Comparison of ENCODE assay signal across 38 mouse cellular contexts in the genomic region with DNA sequence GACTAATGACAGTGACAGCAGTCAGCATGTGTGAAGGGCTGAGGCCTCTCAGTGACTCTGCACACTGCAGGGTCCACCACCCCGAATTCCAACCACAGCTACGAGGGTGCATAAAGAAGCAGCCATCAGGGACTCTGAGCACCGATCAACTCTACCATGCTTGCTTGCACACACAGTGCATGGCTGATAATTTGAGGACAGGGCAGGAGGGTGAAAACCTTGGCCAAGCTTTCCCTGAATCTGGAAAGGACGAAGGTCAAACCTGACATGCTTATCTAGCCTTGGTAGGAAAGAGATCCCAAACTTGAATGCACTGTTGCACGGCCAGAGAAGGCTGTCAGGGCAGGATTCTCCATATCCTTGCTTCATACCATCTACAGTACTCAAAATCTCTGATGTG. TPM values are rescaled to one million over a fixed set of nuclear protein-coding genes. Genes with fewer than 3 reads are reported as not detected.
DNase-seq lines count a peak whose midpoint lies in the region; ATAC-seq and TF ChIP-seq lines count a peak whose summit lies in the region.
"Had no signal": no experiment of that assay in that cellular context is flagged by ENCODE, and none has a peak within 500 bp of the region (broad histone marks: within the 10 kb centered on the region; RNA-seq: fewer than 3 reads in every experiment).

No protein-coding gene starts in this region.

- H3K9me3 ChIP-seq in forebrain, embryonic 11.5 days (ENCODE audit: control insufficient read depth, low read length): no peaks in the 10 kb centered on the region
- H3K9me3 ChIP-seq in forebrain, embryonic 15.5 days: no peaks in the 10 kb centered on the region
- H3K9me3 ChIP-seq: embryonic facial prominence, embryonic 10.5 days; embryonic facial prominence, embryonic 13.5 days; forebrain, embryonic 13.5 days; G1E; hindbrain, embryonic 10.5 days; hindbrain, embryonic 13.5 days; intestine, embryonic 15.5 days had no signal

- no peak for TF ChIP-seq CTCF in kidney, adult 2 months (conservative IDR thresholded peaks at IDR 0.05; ENCODE audit: insufficient read depth, insufficient read length, low read depth, low read length)

- H3K27ac ChIP-seq in forebrain, embryonic 11.5 days (ENCODE audit: low read depth, low read length): no peak overlapping the region
- no peak overlapping the region for H3K27ac ChIP-seq in forebrain, embryonic 15.5 days (replicated peaks)
- H3K27ac ChIP-seq in kidney, adult 2 months (ENCODE audit: insufficient read depth, low read depth, low read length): no peak overlapping the region
- H3K27ac ChIP-seq: embryonic facial prominence, embryonic 10.5 days; embryonic facial prominence, embryonic 13.5 days; forebrain, embryonic 13.5 days; gastrocnemius, adult 2 months; hindbrain, embryonic 10.5 days; hindbrain, embryonic 13.5 days; intestine, embryonic 15.5 days had no signal

- peak; percentile 39 for DNase-seq in adrenal gland, adult 8-10 months
- DNase-seq in adrenal gland, postnatal 10 days: no peak
- peak; percentile 16 for DNase-seq in forebrain, embryonic 11.5 days (ENCODE audit: low spot score)
- DNase-seq in kidney, adult 2 months: peak; percentile 21
- DNase-seq in kidney, postnatal 10 days: no peak
- peak; percentile 33 for DNase-seq in ovary, adult 18-20 months (ENCODE audit: low spot score)
- no peak for DNase-seq in ovary, postnatal 14 days (ENCODE audit: low spot score)
- DNase-seq: B cell, adult 2 months; cerebellum, adult 11-12 months; cerebellum, adult 8-10 months; cerebellum, postnatal 10 days; cerebellum, postnatal 36 days; embryo, embryonic 11 days; forebrain, postnatal 0 days; gastrocnemius, adult 2 months; gastrocnemius, postnatal 14 days; heart, adult 18-20 months; kidney, adult 11 months had no signal

- no peak overlapping the region for H3K4me2 ChIP-seq in forebrain, embryonic 11.5 days (ENCODE audit: low read depth, low read length, severe bottlenecking)
- no peak overlapping the region for H3K4me2 ChIP-seq in forebrain, embryonic 15.5 days (replicated peaks)
- H3K4me2 ChIP-seq: embryonic facial prominence, embryonic 13.5 days; forebrain, embryonic 13.5 days; heart, embryonic 11.5 days; hindbrain, embryonic 13.5 days; intestine, embryonic 15.5 days had no signal

- H3K4me3 ChIP-seq in forebrain, embryonic 11.5 days (ENCODE audit: low read depth, low read length): no peak overlapping the region
- H3K4me3 ChIP-seq in forebrain, embryonic 15.5 days: no peak overlapping the region
- H3K4me3 ChIP-seq in kidney, adult 2 months (ENCODE audit: insufficient read depth, low read depth, low read length): no peak overlapping the region
- H3K4me3 ChIP-seq: embryonic facial prominence, embryonic 10.5 days; embryonic facial prominence, embryonic 13.5 days; erythroblast, embryonic 14.5 days; forebrain, embryonic 13.5 days; gastrocnemius, adult 2 months; hindbrain, embryonic 10.5 days; hindbrain, embryonic 13.5 days; intestine, embryonic 15.5 days had no signal

- no peaks in the 10 kb centered on the region for H3K4me1 ChIP-seq in forebrain, embryonic 11.5 days (replicated peaks; ENCODE audit: control insufficient read depth, insufficient read depth, low read length)
- H3K4me1 ChIP-seq in forebrain, embryonic 15.5 days: no peaks in the 10 kb centered on the region
- no peaks in the 10 kb centered on the region for H3K4me1 ChIP-seq in kidney, adult 2 months (ENCODE audit: control insufficient read depth, insufficient read depth, low read length)
- H3K4me1 ChIP-seq: embryonic facial prominence, embryonic 10.5 days; embryonic facial prominence, embryonic 13.5 days; forebrain, embryonic 13.5 days; hindbrain, embryonic 10.5 days; hindbrain, embryonic 13.5 days; intestine, embryonic 15.5 days had no signal

- H3K9ac ChIP-seq in forebrain, embryonic 11.5 days (ENCODE audit: low read length): no peak overlapping the region
- H3K9ac ChIP-seq in forebrain, embryonic 15.5 days (replicated peaks): no peak overlapping the region
- H3K9ac ChIP-seq: embryonic facial prominence, embryonic 13.5 days; forebrain, embryonic 13.5 days; forebrain, postnatal 0 days; hindbrain, embryonic 13.5 days; intestine, embryonic 15.5 days had no signal

- no peak for ATAC-seq in forebrain, embryonic 11.5 days (replicated peaks; ENCODE audit: low FRiP score)
- ATAC-seq in forebrain, embryonic 15.5 days (replicated peaks): no peak
- ATAC-seq: forebrain, embryonic 13.5 days; forebrain, postnatal 0 days; hindbrain, embryonic 16.5 days; intestine, embryonic 15.5 days; Patski had no signal

- H3K27me3 ChIP-seq in forebrain, embryonic 11.5 days (ENCODE audit: control insufficient read depth, insufficient read depth, low read length): no peaks in the 10 kb centered on the region
- no peaks in the 10 kb centered on the region for H3K27me3 ChIP-seq in forebrain, embryonic 15.5 days
- no peaks in the 10 kb centered on the region for H3K27me3 ChIP-seq in kidney, adult 2 months (replicated peaks; ENCODE audit: control insufficient read depth, insufficient read depth, low read length)
- H3K27me3 ChIP-seq: embryonic facial prominence, embryonic 13.5 days; forebrain, embryonic 13.5 days; hindbrain, embryonic 13.5 days; intestine, embryonic 15.5 days; Patski had no signal

- no peak for TF ChIP-seq POLR2A in kidney, adult 2 months (IDR thresholded peaks at IDR 0.05; ENCODE audit: low read depth, low read length)

- no peaks in the 10 kb centered on the region for H3K36me3 ChIP-seq in forebrain, embryonic 11.5 days (ENCODE audit: control insufficient read depth, insufficient read depth, low read length)
- no peaks in the 10 kb centered on the region for H3K36me3 ChIP-seq in forebrain, embryonic 15.5 days
- no peaks in the 10 kb centered on the region for H3K36me3 ChIP-seq in kidney, adult 2 months (ENCODE audit: control insufficient read depth, insufficient read depth, low read length)
- H3K36me3 ChIP-seq: embryonic facial prominence, embryonic 10.5 days; embryonic facial prominence, embryonic 13.5 days; G1E; hindbrain, embryonic 10.5 days; hindbrain, embryonic 13.5 days; intestine, embryonic 15.5 days had no signal

- WGBS in forebrain, embryonic 11.5 days: 87% methylated on average over 5 of the region's 5 CpGs
- 85% methylated on average over 5 of the region's 5 CpGs for WGBS in forebrain, embryonic 15.5 days
- 67% methylated on average over 5 of the region's 5 CpGs for WGBS in kidney, adult 2 months

RNA-seq across cellular contexts. Expression of gene Doxl2, which starts 21.5 kb away (rescaled TPM):
- total RNA-seq in adrenal gland, adult 8-10 months (2022): under 1 TPM in 1 of 4 experiments, not detected in 3; 0.24 TPM
- not detected for total RNA-seq in adrenal gland, postnatal 10 days (2021)
- not detected in 2 replicates for polyA plus RNA-seq in forebrain, embryonic 11.5 days (2014; fragmentation: Nextera tagmentation; extraction: Ambion mirVana)
- not detected in 2 replicates for polyA plus RNA-seq in forebrain, embryonic 15.5 days (2015; fragmentation: Nextera tagmentation; extraction: Ambion mirVana)
- polyA plus RNA-seq in kidney, adult 2 months (2012; rRNA removed): not detected in 2 replicates
- total RNA-seq: CH12.LX; forebrain, postnatal 0 days; G1E; gastrocnemius, adult 2 months; gastrocnemius, postnatal 14 days; gastrocnemius, postnatal 4 days; heart, adult 18-20 months; heart, postnatal 25 days had no signal
- polyA plus RNA-seq: brain, embryonic 14.5 days; cortical plate, adult 2 months; embryonic facial prominence, embryonic 10.5 days; embryonic facial prominence, embryonic 13.5 days; forebrain, embryonic 13.5 days; forebrain, postnatal 0 days; frontal cortex, adult 2 months; G1E; heart, embryonic 11.5 days; heart, embryonic 14.5 days; heart, postnatal 0 days; hindbrain, embryonic 10.5 days; hindbrain, embryonic 13.5 days; hindbrain, embryonic 16.5 days; intestine, embryonic 15.5 days; Patski had no signal

RNA-seq across cellular contexts. Expression of gene 1600015I10Rik, which starts 23.5 kb away (rescaled TPM):
- total RNA-seq in adrenal gland, adult 8-10 months (2022): not detected
- total RNA-seq in adrenal gland, postnatal 10 days (2021): under 1 TPM in 1 of 2 experiments, not detected in 1; 0.12 TPM
- not detected in 2 replicates for polyA plus RNA-seq in forebrain, embryonic 11.5 days (2014; fragmentation: Nextera tagmentation; extraction: Ambion mirVana)
- not detected in 2 replicates for polyA plus RNA-seq in forebrain, embryonic 15.5 days (2015; fragmentation: Nextera tagmentation; extraction: Ambion mirVana)
- not detected in 2 replicates for polyA plus RNA-seq in kidney, adult 2 months (2012; rRNA removed)
- total RNA-seq: CH12.LX; forebrain, postnatal 0 days; gastrocnemius, adult 2 months; gastrocnemius, postnatal 14 days; gastrocnemius, postnatal 4 days; heart, adult 18-20 months; heart, postnatal 25 days had no signal
- polyA plus RNA-seq: brain, embryonic 14.5 days; cortical plate, adult 2 months; embryonic facial prominence, embryonic 10.5 days; embryonic facial prominence, embryonic 13.5 days; erythroblast, embryonic 14.5 days; forebrain, embryonic 13.5 days; forebrain, postnatal 0 days; G1E; hindbrain, embryonic 10.5 days; hindbrain, embryonic 13.5 days; hindbrain, embryonic 16.5 days; intestine, embryonic 15.5 days; Patski had no signal

RNA-seq across cellular contexts. Expression of gene Svs1, which starts 33.4 kb away (rescaled TPM):
- under 1 TPM in 2 of 4 experiments, not detected in 2; 0.14 to 0.32 TPM for total RNA-seq in adrenal gland, adult 8-10 months (2022)
- total RNA-seq in adrenal gland, postnatal 10 days (2021): not detected
- polyA plus RNA-seq in forebrain, embryonic 11.5 days (2014; fragmentation: Nextera tagmentation; extraction: Ambion mirVana): not detected in 2 replicates
- polyA plus RNA-seq in forebrain, embryonic 15.5 days (2015; fragmentation: Nextera tagmentation; extraction: Ambion mirVana): not detected in 2 replicates
- 0.05 TPM in 1 of 2 replicates, not detected in the other for polyA plus RNA-seq in kidney, adult 2 months (2012; rRNA removed)
- total RNA-seq: CH12.LX; forebrain, postnatal 0 days; gastrocnemius, adult 2 months; gastrocnemius, postnatal 14 days; gastrocnemius, postnatal 4 days; heart, adult 18-20 months; heart, postnatal 25 days had no signal
- polyA plus RNA-seq: brain, embryonic 14.5 days; cortical plate, adult 2 months; embryonic facial prominence, embryonic 10.5 days; embryonic facial prominence, embryonic 13.5 days; erythroblast, embryonic 14.5 days; forebrain, embryonic 13.5 days; forebrain, postnatal 0 days; frontal cortex, adult 2 months; G1E; heart, embryonic 11.5 days; heart, embryonic 14.5 days; heart, postnatal 0 days; hindbrain, embryonic 10.5 days; hindbrain, embryonic 13.5 days; hindbrain, embryonic 16.5 days; intestine, embryonic 15.5 days; Patski had no signal

Comparison
In these comparisons a context has a peak if more than half of its experiments do, and no peak if none do; other contexts are left out.
1. DNase-seq: peak in adrenal gland, adult 8-10 months (single experiment), forebrain, embryonic 11.5 days (single experiment), kidney, adult 2 months (single experiment) and ovary, adult 18-20 months (single experiment); none in adrenal gland, postnatal 10 days (single experiment), kidney, postnatal 10 days (single experiment) and ovary, postnatal 14 days (single experiment).